Mouse (Mus musculus) hematopoietic stem cell, adult 5-6 weeks (primary cell): Measurements from ENCODE around the gene Atp2a2. TPM values are rescaled to one million over a fixed set of nuclear protein-coding genes. Genes with fewer than 3 reads are reported as not detected.
"Not testable (repeated sequence)": the region's sequence is repeated elsewhere in the genome, so short reads cannot be mapped to it uniquely, and the experiment has no call there.

ENCODE experiments used
- ATAC-seq, 2 experiments: fragments of 125-278 bp in 1 of 2; replicated peaks in 1 of 2; 2 replicates each; pipeline ENCODE4 v1.8.0; 2016 to 2017; ENCODE audit warnings: inconsistent platforms in 2 of 2, mild to moderate bottlenecking in 2 of 2, moderate number of reproducible peaks in 2 of 2, low read depth in 1 of 2, moderate TSS enrichment in 1 of 2; ENCODE audit not compliant: low FRiP score in 2 of 2, poor library complexity in 2 of 2, severe bottlenecking in 2 of 2, insufficient read depth in 1 of 2, low TSS enrichment in 1 of 2
- total RNA-seq: library from RNA; stranded (forward); fragments of 172-1452, 232-1000 nt; gene quantifications from 2 replicates; pipeline ENCODE4 v1.2.3, GENCODE M21; 2017

The Atp2a2 gene
- total RNA-seq, 1 experiment from 2014 or later: 84.5 TPM

GRCm38 (mm10) chr5:122476078-122476477, 25.9 kb downstream of the Atp2a2 start:
- no peak for ATAC-seq

- ATAC-seq: no peak
These were observed 27.2 kb downstream of the Atp2a2 start for GRCm38 (mm10) chr5:122474643-122475363.

- ATAC-seq: no peak
These were observed 30.4 kb downstream of the Atp2a2 start for GRCm38 (mm10) chr5:122471658-122472057.

GRCm38 (mm10) chr5:122461431-122461830, 40.6 kb downstream of the Atp2a2 start:
- ATAC-seq: no peak

GRCm38 (mm10) chr5:122460656-122461055, 41.4 kb downstream of the Atp2a2 start:
- ATAC-seq: no peak

GRCm38 (mm10) chr5:122459335-122459734, 42.7 kb downstream of the Atp2a2 start:
- no peak for ATAC-seq

- ATAC-seq: no peak
These were observed 44.0 kb downstream of the Atp2a2 start for GRCm38 (mm10) chr5:122458066-122458465.

- ATAC-seq: not testable (repeated sequence)
These were observed 45.0 kb downstream of the Atp2a2 start for GRCm38 (mm10) chr5:122457054-122457453.

- ATAC-seq: no peak
These were observed 46.4 kb downstream of the Atp2a2 start for GRCm38 (mm10) chr5:122455584-122455983.

- ATAC-seq: no peak
These were observed 47.1 kb downstream of the Atp2a2 start for GRCm38 (mm10) chr5:122454883-122455282.

GRCm38 (mm10) chr5:122454442-122454841, 47.6 kb downstream of the Atp2a2 start:
- ATAC-seq: no peak

- no peak for ATAC-seq
These were observed 48.8 kb downstream of the Atp2a2 start for GRCm38 (mm10) chr5:122453188-122453587.

- ATAC-seq: no peak
These were observed 49.8 kb downstream of the Atp2a2 start for GRCm38 (mm10) chr5:122452194-122452593.

- ATAC-seq: no peak
These were observed 50.7 kb downstream of the Atp2a2 start for GRCm38 (mm10) chr5:122451324-122451723.

GRCm38 (mm10) chr5:122450913-122451317, 51.1 kb downstream of the Atp2a2 start:
- no peak for ATAC-seq

- no peak for ATAC-seq
These were observed 52.1 kb downstream of the Atp2a2 start for GRCm38 (mm10) chr5:122449946-122450345.

- no peak for ATAC-seq
These were observed 53.2 kb downstream of the Atp2a2 start for GRCm38 (mm10) chr5:122448869-122449268.

GRCm38 (mm10) chr5:122447857-122448256, 54.2 kb downstream of the Atp2a2 start:
- no peak for ATAC-seq

GRCm38 (mm10) chr5:122445051-122445610, 56.9 kb downstream of the Atp2a2 start:
- ATAC-seq: no peak
